11 mouse cellular contexts compared by ENCODE assay signal in genomic region chr1:135725936-135726335, GRCm38 (mm10). TPM values are rescaled to one million over a fixed set of nuclear protein-coding genes. Genes with fewer than 3 reads are reported as not detected.
DNase-seq lines count a peak whose midpoint lies in the region; TF ChIP-seq lines count a peak whose summit lies in the region.
"Had no signal": no experiment of that assay in that cellular context is flagged by ENCODE, and none has a peak within 500 bp of the region (broad histone marks: within the 10 kb centered on the region; RNA-seq: fewer than 3 reads in every experiment).

No protein-coding gene starts in this region.

- H3K4me3 ChIP-seq in spleen, adult 2 months (ENCODE audit: extremely low read depth, insufficient read depth, insufficient read length): no peak overlapping the region

- peaks cover 16% of the 10 kb centered on the region; the same call in 1 of the 2 replicates for H3K4me1 ChIP-seq in spleen, adult 2 months (ENCODE audit: control insufficient read depth, insufficient read depth, insufficient read length)

- TF ChIP-seq CTCF in spleen, adult 2 months (IDR thresholded peaks at IDR 0.05; ENCODE audit: extremely low read depth, insufficient read depth, insufficient read length, insufficient replicate concordance): no peak

- DNase-seq in adrenal gland, postnatal 14 days: peak; percentile 33
- DNase-seq in adrenal gland, adult 8-10 months: no peak
- DNase-seq in spleen, adult 2 months (ENCODE audit: low read depth in 1 of 2, low spot score in 2 of 2): peak; percentile 53 to 76
- DNase-seq in spleen, postnatal 4 days (ENCODE audit: low spot score in 2 of 2): no peak
- peak; percentile 62 to 68 for DNase-seq in kidney, postnatal 36 days
- DNase-seq in splenic B cell, adult 2 months (ENCODE audit: low read depth, low spot score): peak; percentile 88
- no peak for DNase-seq in thymus, postnatal 36 days
- DNase-seq in urinary bladder, postnatal 14 days (ENCODE audit: low spot score): no peak

- WGBS in spleen, adult 2 months: 12% methylated on average over 7 of the region's 7 CpGs

- H3K36me3 ChIP-seq in spleen, adult 2 months (ENCODE audit: control insufficient read depth, insufficient read depth, low read length): no peaks in the 10 kb centered on the region
- H3K36me3 ChIP-seq in splenic B cell, adult 2 months (ENCODE audit: control insufficient read depth, insufficient read depth, low read length, poor library complexity, severe bottlenecking): no peaks in the 10 kb centered on the region

- no peaks in the 10 kb centered on the region for H3K27me3 ChIP-seq in spleen, adult 2 months (ENCODE audit: control insufficient read depth, insufficient read depth, low read length)
- no peaks in the 10 kb centered on the region for H3K27me3 ChIP-seq in splenic B cell, adult 2 months (ENCODE audit: control insufficient read depth, insufficient read depth, low read length, poor library complexity, severe bottlenecking)

- no peak for TF ChIP-seq POLR2A in spleen, adult 2 months (IDR thresholded peaks at IDR 0.05; ENCODE audit: low read depth, low read length)

- H3K27ac ChIP-seq in spleen, adult 2 months (ENCODE audit: insufficient read depth, low read length): 0 out of 2 replicates have a peak overlapping the region, but pooled peaks have one; percentile 35
- H3K27ac ChIP-seq: macrophage had no signal

RNA-seq across cellular contexts. Expression of gene Csrp1, which starts 6.1 kb away (rescaled TPM):
- total RNA-seq in adrenal gland, postnatal 14 days (2021): 70.1 and 88.2 TPM in 2 replicates
- 100 to 1,000 TPM in 1 of 4 experiments, 10 to 100 TPM in 3; 92.3 to 122 (median 99.0) TPM for total RNA-seq in adrenal gland, adult 8-10 months (2022)
- polyA plus RNA-seq in spleen, adult 2 months (2012; rRNA removed): 174 and 192 TPM in 2 replicates

RNA-seq across cellular contexts. Expression of gene Phlda3, which starts 40.0 kb away (rescaled TPM):
- total RNA-seq in adrenal gland, postnatal 14 days (2021): 44.9 and 49.5 TPM in 2 replicates
- 10 to 100 TPM; 33.0 to 80.7 (median 38.4) TPM for total RNA-seq in adrenal gland, adult 8-10 months (2022)
- polyA plus RNA-seq in spleen, adult 2 months (2012; rRNA removed): 17.5 and 18.9 TPM in 2 replicates

RNA-seq across cellular contexts. Expression of gene Tnni1, which starts 53.3 kb away (rescaled TPM):
- total RNA-seq in adrenal gland, postnatal 14 days (2021): 0.34 TPM in 1 of 2 replicates, not detected in the other
- under 1 TPM in 1 of 4 experiments, not detected in 3; 0.35 TPM for total RNA-seq in adrenal gland, adult 8-10 months (2022)
- polyA plus RNA-seq in spleen, adult 2 months (2012; rRNA removed): 0.80 and 1.3 TPM in 2 replicates
- total RNA-seq: layer of hippocampus, postnatal 10 days had no signal
- polyA plus RNA-seq: forebrain, embryonic 16.5 days; macrophage had no signal

Comparison
In these comparisons a context has a peak if more than half of its experiments do, and no peak if none do; other contexts are left out.
1. DNase-seq: peak in adrenal gland, postnatal 14 days (single experiment), spleen, adult 2 months (2 of 2), kidney, postnatal 36 days (2 of 2) and splenic B cell, adult 2 months (single experiment); none in adrenal gland, adult 8-10 months (single experiment), spleen, postnatal 4 days (0 of 2), thymus, postnatal 36 days (0 of 2) and urinary bladder, postnatal 14 days (single experiment).